Mouse (Mus musculus) inflammation-experienced regulatory T-cells, adult 6 months (primary cell): ENCODE data around the gene Castor2. TPM values are rescaled to one million over a fixed set of nuclear protein-coding genes. Genes with fewer than 3 reads are reported as not detected.

Experiments used
- ATAC-seq: one replicate; pipeline ENCODE4 v1.8.0; 2017
- polyA plus RNA-seq, 3 experiments: library from polyadenylated mRNA; unstranded; fragments of 100-300 nt; shearing (Covaris generic); gene quantifications; one replicate each; pipeline ENCODE4 v1.2.1; 2017

Castor2 gene
- polyA plus RNA-seq, 3 experiments from 2014 or later, result 1.6 to 6.5 (median 5.4) TPM

DNA sequence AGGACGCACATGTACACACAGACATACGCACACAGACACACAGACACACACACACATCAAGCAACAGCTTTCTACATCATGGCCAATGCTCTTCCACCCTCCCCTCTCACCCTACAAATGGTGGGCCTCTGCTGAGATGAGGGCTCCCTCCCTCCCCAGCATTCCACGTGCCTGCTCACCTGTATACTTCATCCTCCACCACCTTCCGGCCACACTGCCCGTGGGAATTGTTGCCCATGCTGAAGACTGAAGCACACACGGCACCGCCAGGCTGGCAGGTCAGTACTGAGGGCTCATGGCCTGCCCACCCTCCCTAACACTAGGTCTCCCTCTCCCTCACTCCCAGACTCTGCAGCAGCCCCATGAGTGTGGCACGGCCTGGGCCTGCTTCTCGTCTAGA, 68.5 kb downstream of the Castor2 start:
- no peak for ATAC-seq

DNA sequence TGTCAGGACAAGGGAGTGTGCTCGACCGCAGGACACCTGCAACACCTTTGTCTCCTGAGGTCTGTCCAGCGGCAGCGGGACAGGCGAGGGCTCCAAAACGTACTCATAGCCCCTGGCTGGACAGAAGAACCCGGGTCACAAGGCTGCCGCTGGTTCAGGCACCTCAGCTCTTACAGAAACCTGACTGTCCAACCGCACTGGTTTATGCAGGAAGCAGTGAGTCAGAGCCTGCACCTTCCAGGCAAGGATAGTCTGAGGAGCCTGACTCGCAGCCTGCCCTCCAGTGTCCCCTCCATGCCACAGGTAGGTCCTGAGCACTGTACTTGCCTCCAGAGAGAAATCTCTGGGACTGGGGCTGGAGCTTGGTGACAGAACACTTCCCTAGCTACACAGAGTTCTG, 69.7 kb downstream of the Castor2 start:
- no peak for ATAC-seq

DNA sequence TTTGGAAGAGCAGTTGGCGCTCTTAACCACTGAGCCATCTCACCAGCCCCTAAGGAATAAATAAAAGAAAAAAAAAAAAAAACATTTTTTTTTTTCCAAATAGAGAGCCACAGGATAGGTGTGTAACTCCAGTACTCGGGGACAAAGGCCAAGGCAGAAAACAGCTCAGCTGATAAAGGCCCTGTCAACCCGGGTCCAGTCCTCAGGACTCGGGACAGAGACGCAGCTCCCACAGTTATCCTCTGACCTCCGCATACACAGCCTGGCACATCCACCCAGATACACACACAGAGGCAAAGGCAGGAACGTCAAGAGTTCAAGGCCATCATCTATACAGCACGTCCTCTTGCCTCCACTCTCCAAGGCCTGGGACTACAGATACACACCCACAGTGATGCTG, 70.7 kb downstream of the Castor2 start:
- no peak for ATAC-seq

DNA sequence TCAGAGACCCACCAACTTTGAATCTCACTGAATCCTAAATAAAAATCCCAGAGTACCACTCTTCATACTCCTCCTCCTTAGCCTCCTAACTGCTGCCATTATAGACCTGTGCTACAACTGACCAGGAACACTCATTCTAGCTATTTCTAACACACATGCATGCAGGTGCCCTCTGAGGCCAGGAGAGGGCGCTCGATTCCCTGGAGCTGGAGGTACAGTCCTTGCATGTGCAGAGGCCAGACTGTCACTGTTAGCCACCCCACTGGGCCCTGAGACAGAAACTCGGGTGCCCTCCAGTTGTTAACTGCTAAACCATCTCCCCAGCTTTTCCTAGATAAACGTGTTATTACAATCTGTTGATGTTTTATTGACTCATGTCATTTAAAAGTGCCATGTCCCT, 73.7 kb downstream of the Castor2 start:
- ATAC-seq, result no peak

DNA sequence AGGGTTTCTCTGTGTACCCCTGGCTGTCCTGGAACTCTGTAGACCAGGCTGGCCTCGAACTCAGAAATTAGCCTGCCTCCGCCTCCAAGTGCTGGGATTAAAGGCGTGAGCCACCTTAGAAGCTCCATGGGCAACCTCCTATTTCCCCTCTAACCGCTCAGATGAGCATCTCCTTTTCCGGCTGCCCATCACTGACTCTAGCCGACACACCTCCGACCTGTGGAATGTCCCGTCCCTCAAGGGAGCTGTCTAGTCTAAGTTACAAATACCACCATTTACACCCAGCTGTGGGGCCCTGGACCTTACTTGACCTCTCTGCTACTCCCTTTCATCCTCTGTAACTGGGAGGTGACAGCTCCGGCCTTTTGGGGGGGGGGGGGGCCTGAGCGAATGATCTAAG, 76.2 kb downstream of the Castor2 start:
- no peak for ATAC-seq

DNA sequence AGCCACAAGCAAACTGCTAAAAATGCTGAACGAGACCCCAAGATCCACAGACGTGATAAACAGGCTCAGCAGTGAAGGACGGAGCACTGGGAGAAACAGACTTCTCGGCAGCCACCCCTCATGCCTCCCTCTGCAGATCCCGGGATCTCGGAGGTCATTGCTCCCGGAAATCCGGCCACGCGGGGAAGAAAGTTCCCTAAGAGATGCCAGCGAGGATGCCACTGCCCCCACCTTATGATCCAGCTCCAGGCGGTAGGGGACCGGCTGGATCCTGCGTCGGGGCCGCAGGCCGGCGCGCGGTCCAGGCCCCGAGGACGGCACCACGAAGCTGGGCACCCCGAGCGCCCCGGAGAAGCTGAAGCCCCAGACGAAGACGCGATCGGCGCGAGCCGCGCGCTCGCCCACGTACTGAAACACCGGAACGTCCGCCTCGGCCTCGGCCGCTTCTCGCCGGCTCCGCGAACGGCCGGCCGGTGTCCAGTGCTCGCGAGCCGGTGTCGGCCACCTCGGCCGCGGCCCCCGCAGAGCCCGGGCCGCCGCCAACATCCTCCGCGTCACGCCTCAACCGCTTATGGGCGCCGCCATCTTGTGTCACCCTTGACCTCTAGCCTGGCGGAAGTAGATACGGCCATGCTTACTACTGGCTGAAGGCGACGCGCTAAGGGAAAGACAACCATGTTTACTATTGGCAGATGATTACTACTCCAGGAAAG, 76.8 kb downstream of the Castor2 start, which contains the start of gene Rcc1l:
TSS of gene Rcc1l (minus strand) at position 606 of the 713 bp plus-strand sequence.
- peak; percentile 97 for ATAC-seq

DNA sequence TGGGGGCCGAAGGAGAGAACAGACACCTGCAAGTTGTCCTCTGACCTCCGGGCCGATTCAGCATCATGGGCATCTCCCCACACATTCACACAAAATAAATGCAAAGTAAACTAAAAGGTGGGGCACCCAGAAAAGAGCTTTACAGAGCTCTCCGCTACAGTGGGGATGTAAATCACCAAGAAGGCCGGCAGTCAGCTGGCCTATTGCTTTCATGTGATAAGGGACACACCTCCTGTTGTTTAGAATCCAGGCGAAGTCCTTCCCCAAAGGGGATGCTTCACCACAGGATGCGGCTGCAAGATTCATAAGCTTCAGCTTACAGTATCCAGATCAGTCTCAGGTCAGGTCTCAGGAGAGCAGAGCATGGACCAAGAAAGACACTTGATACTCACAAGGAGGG, 79.0 kb downstream of the Castor2 start:
- no peak for ATAC-seq

DNA sequence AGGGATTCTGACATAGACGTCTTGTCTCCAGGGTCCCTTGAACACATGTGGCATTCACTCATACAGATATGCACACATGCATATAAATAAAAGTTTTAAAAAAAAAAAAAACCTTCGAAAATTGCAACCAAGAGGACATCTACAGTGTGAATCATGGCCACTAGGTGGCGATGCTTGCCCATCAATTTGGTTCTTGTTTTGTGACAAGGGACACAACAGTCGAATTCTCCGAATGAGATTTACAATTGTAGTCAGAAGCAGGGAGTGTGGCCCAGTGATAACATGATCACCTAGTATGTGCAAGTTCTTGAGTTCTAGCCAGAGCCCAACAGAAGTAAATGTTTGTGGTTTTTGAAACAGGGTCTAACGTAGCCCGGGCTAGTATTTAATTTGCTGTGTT, 80.4 kb downstream of the Castor2 start:
- peak; percentile 14 for ATAC-seq

DNA sequence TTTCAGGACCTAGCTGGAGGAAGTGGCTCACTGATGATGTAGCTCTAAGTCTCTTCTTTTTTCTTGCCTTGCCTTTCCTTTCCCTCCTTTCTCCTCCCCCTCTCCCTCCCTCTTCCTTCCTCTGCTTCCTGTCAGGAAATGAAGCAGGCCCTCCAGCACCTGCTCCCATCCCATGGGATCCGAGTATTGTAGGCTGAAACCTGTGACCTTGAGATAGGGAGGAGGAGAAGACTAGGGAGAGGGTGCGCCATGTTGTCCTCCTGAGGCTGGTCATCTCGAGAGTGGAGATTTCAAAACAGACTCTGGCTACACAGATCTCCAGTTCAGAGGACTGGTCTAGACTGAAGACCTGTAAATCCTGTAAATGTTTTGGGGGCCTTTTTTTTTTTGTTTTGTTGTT, 82.7 kb downstream of the Castor2 start:
- ATAC-seq, result no peak

DNA sequence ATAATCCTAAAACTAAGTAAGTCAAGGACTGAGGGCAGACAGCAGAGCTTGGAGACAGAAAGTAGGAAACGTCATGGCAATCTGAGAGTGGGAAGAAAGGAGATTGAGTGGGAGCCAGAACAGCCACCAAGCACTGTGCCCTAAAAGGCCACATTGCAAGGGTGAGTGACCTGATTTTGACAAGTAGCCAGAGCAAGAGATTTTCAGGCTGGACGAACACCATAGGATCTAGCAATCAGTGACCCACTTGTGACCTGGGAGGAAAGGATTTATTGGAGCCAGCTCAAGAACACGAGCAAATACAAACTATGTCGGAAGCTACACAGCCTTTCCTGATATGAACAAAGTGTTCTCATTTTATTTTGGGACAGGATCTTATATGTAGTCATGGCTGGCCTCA, 83.2 kb downstream of the Castor2 start:
- no peak for ATAC-seq

DNA sequence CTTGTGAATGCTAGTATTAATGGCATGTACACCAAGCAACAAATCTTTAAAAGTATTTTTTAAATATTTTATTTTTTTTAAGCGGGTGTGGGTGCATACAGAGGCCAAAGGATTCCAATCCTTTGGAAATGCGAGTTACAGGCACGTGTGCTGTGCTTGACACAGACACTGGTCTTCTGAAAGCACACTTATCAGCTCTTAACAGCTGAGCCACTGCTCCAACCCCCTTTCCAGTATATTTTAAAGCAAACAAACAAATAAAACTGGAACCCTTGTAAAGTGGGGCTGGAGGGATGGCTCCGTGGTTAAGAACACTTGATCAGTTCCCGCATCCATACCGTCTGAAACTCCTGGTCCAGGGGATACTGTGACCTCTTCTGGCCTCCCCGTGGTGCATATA, 83.7 kb downstream of the Castor2 start:
- ATAC-seq, result no peak

DNA sequence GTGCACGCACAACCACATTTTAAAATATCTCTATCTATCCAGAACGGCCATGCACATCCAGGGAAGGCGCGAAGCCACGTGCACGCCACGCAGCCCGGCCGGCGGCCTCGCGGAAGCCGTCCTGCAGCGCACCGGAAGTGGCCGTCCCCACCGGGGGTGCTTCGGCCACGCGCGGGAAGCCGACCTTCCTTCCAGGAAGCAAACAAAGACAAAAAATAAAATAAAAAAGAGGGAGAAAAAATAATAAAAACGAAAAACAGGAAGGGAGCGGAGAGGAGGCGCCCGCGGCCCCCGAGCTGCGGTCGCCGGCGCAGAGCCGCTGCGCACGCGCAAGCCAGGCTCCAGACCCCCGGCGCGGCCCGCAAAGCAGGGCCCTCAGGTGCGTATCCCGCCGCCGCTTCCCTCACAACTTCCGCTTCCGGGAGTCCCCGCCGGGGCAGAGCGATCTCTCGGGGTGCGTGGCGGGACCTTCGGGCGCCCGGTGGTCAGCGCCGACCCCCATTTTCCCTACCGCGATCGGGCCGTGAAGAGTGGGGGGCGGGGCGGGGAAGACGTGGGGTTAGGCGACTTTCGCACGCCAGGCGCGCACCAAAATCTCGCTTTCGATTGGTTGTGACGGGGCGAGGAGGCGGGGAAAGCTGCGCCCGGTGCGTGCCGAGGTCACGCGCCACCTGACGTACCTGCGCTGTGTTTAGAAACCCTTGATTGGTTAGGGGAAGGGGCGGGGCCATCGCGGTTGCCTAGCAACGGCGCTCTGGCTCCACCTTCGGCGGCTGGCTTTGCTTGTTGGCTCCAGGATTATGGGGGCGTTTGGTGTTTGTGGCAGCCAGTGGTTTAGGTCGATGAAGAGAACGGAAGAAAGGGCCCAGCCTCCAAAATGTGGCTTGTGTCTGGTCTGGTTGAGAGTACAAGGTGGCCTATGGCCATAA, 84.6 kb downstream of the Castor2 start, which contains the start of gene Gtf2ird2:
TSS of gene Gtf2ird2 (plus strand) at position 140 of the 929 bp plus-strand sequence.
- peak; percentile 88 for ATAC-seq

DNA sequence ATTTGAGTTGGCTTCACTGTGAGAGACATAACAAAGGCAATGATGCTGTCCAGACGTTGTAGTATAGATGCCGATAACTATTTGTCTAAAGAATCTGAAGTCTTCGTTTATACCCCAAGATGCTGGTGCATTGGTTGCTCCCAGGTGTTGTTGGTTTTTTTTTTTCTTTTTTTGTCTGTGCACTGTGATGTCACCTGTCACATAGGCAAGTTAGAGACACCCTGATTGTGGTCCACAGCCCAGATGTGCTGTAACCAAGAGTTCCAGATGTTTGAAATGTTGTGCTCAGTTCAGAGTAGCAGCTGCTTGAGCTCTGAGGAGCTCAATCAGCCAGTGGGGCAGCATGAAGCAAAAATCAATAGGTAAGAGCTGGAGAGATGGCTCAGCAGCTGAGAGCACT, 86.5 kb downstream of the Castor2 start:
- ATAC-seq, result no peak

DNA sequence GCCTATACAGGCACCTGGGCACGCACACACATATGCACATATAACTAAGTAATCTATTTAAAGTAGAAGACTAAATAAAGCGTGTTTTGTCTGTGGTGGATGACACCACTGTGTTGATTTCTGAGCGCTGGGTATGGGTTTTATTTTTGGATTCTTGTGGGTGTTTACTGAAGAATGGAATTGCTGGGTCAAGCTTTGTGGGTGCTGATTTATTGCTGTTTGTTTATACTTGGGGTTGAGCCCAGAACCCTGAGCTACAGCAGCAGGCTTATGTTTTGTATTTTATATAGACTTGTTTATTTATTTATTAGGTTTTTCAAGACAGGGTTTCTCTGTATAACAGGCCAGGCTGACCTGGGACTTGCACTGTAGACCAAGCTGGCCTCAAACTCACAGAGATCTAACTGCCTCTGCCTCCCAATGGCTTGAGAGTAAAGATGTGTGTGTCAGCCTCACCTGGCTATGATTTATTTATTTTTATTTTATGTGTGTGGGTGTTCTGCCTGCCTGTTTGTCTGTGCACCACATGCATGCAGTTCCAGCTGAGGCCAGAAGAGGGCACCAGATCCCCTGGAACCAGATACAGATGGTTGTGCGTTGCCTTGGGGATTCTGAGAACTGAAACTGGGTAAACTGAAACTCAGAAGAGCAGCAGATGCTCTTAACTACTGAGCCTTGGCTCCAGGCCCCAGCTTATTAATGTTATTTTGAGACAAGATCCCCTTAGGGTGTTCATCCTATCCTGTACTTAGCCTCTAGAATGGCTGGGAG, 87.6 kb downstream of the Castor2 start:
- ATAC-seq, result peak; percentile 16

DNA sequence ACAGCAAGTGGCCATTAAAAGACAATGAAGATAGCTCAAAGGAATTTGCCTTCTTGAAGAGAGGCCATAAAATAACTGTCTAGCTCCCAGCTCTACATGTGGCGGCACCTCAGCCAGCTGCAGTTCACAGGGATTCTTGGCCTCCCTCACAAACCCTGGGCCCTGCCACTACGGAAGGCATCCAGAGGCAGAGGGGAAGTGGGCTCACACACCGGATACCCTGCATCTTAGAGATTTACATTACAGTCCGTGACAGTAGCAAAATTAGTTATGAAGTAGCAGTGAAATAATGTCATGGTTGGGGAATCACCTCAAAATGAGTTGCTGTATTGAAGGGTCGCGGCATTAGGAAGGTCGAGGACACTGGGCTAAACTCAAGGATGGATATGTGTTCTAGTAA, 89.1 kb downstream of the Castor2 start:
- no peak for ATAC-seq

DNA sequence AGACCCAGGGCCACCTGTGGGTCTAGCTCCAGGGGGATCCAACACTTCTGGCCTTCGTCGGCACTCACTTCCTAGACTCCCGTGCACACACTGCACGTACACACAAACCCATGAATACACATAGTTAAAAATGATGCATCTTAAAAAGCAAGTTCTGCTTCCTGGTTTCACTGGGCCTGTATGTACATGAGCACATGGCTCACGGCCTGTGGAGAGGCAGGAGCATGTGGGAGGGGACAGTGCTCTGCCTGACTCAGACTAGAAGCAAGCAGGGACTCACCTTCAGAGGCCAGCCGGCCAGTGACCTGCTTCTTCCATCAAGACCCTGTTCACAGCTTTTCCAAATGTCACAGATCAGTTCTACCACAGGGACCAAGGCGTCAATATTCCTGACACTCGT, 94.2 kb downstream of the Castor2 start:
- ATAC-seq, result no peak

Other genes with a start within 250 kb of the Castor2 start
- gene Rcc1l, start 77.1 kb downstream of the Castor2 start, polyA plus RNA-seq, result 1 to 10 TPM; 2.1 to 3.9 (median 2.2) TPM
- gene Gtf2ird2, start 84.3 kb downstream of the Castor2 start, polyA plus RNA-seq, result 1 to 10 TPM; 2.2 to 7.0 (median 4.0) TPM
- gene Ncf1, start 129.9 kb downstream of the Castor2 start, polyA plus RNA-seq, result 1 to 10 TPM; 3.9 to 8.5 (median 4.5) TPM
- 10 to 100 TPM; 91.5 to 97.5 (median 94.5) TPM for gene Gtf2i, start 215.0 kb downstream of the Castor2 start, polyA plus RNA-seq